16 mouse cellular contexts compared by ENCODE assay signal in the genomic region with DNA sequence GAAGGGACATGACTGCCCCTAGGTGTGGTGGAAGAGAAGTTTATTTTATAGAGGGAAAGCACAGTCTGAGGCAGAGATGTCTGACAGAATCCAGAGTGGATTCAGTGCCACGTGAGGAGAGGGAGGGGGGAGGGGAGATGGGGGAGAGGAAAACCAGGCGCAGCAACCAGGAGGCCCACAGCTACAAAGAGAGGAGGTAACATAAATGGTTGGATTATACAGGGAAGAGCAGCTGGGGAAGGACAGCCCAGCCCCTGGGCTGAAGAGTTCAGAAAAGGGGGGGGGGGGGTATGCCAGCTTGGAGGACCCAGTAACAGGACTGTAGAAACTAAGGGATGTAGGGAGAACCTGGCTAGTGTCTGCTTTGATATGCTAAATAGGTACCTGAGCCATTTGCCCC. TPM values are rescaled to one million over a fixed set of nuclear protein-coding genes. Genes with fewer than 3 reads are reported as not detected.
A peak's percentile ranks its signal among the peaks of the same experiment; 100 is the strongest.
DNase-seq lines count a peak whose midpoint lies in the region; ATAC-seq and TF ChIP-seq lines count a peak whose summit lies in the region.
"Had no signal": no experiment of that assay in that cellular context is flagged by ENCODE, and none has a peak within 500 bp of the region (broad histone marks: within the 10 kb centered on the region; RNA-seq: fewer than 3 reads in every experiment).

No protein-coding gene starts in this region.

- H3K4me3 ChIP-seq in hindbrain, embryonic 12.5 days: no peak overlapping the region
- H3K4me3 ChIP-seq in hindbrain, embryonic 14.5 days (replicated peaks; ENCODE audit: low read length): no peak overlapping the region
- H3K4me3 ChIP-seq in embryonic facial prominence, embryonic 10.5 days: no peak overlapping the region
- no peak overlapping the region for H3K4me3 ChIP-seq in midbrain, embryonic 15.5 days
- H3K4me3 ChIP-seq in lung, adult 2 months (replicated peaks; ENCODE audit: extremely low read depth, low read depth, low read length): no peak overlapping the region
- H3K4me3 ChIP-seq: embryonic facial prominence, embryonic 13.5 days; heart, embryonic 10.5 days; liver, embryonic 13.5 days had no signal

- H3K4me1 ChIP-seq in hindbrain, embryonic 12.5 days: peaks cover 13% of the 10 kb centered on the region; the same call in 1 of the 2 replicates
- no peaks in the 10 kb centered on the region for H3K4me1 ChIP-seq in hindbrain, embryonic 14.5 days (replicated peaks; ENCODE audit: control insufficient read depth, insufficient read depth, low read length)
- H3K4me1 ChIP-seq in embryonic facial prominence, embryonic 10.5 days: peaks cover 46% of the 10 kb centered on the region
- peaks cover 3% of the 10 kb centered on the region; the same call in 1 of the 2 replicates for H3K4me1 ChIP-seq in midbrain, embryonic 15.5 days
- no peaks in the 10 kb centered on the region for H3K4me1 ChIP-seq in lung, adult 2 months (ENCODE audit: control insufficient read depth, insufficient read depth, low read length)
- H3K4me1 ChIP-seq: liver, embryonic 13.5 days had no signal

- TF ChIP-seq POLR2A in lung, adult 2 months (IDR thresholded peaks at IDR 0.05; ENCODE audit: borderline replicate concordance, extremely low read depth, low read depth, low read length): no peak

- WGBS in hindbrain, embryonic 12.5 days: 6% methylated on average over 2 of the region's 2 CpGs
- 17% methylated on average over 2 of the region's 2 CpGs for WGBS in hindbrain, embryonic 14.5 days
- whole genome bisulfite sequencing in embryonic facial prominence, embryonic 10.5 days: 12% methylated on average over 2 of the region's 2 CpGs
- 20% methylated on average over 2 of the region's 2 CpGs for WGBS in midbrain, embryonic 15.5 days
- 40% methylated on average over 2 of the region's 2 CpGs for WGBS in lung, adult 2 months

- no peaks in the 10 kb centered on the region for H3K9me3 ChIP-seq in hindbrain, embryonic 12.5 days (replicated peaks)
- no peaks in the 10 kb centered on the region for H3K9me3 ChIP-seq in hindbrain, embryonic 14.5 days (ENCODE audit: control insufficient read depth, low read length)
- H3K9me3 ChIP-seq in embryonic facial prominence, embryonic 10.5 days: no peaks in the 10 kb centered on the region
- no peaks in the 10 kb centered on the region for H3K9me3 ChIP-seq in midbrain, embryonic 15.5 days
- H3K9me3 ChIP-seq: embryonic facial prominence, embryonic 13.5 days; G1E; heart, embryonic 10.5 days; liver, embryonic 13.5 days had no signal

- TF ChIP-seq CTCF in lung, adult 2 months (IDR thresholded peaks at IDR 0.05; ENCODE audit: insufficient read depth, low read length): no peak

- no peak overlapping the region for H3K9ac ChIP-seq in hindbrain, embryonic 12.5 days
- no peak overlapping the region for H3K9ac ChIP-seq in hindbrain, embryonic 14.5 days
- H3K9ac ChIP-seq in midbrain, embryonic 15.5 days: no peak overlapping the region
- H3K9ac ChIP-seq: embryonic facial prominence, embryonic 13.5 days; liver, embryonic 13.5 days had no signal

- H3K4me2 ChIP-seq in hindbrain, embryonic 12.5 days (replicated peaks): no peak overlapping the region
- H3K4me2 ChIP-seq in hindbrain, embryonic 14.5 days (replicated peaks): no peak overlapping the region
- H3K4me2 ChIP-seq in midbrain, embryonic 15.5 days: no peak overlapping the region
- H3K4me2 ChIP-seq: embryonic facial prominence, embryonic 13.5 days; liver, embryonic 13.5 days had no signal

- H3K27me3 ChIP-seq in hindbrain, embryonic 12.5 days: no peaks in the 10 kb centered on the region
- H3K27me3 ChIP-seq in hindbrain, embryonic 14.5 days (ENCODE audit: control insufficient read depth, insufficient read depth, low read length): no peaks in the 10 kb centered on the region
- no peaks in the 10 kb centered on the region for H3K27me3 ChIP-seq in embryonic facial prominence, embryonic 10.5 days (replicated peaks; ENCODE audit: low read depth, poor library complexity, severe bottlenecking)
- H3K27me3 ChIP-seq in midbrain, embryonic 15.5 days (replicated peaks): no peaks in the 10 kb centered on the region
- H3K27me3 ChIP-seq: embryonic facial prominence, embryonic 13.5 days; liver, embryonic 13.5 days had no signal

- no peak overlapping the region for H3K27ac ChIP-seq in hindbrain, embryonic 12.5 days
- no peak overlapping the region for H3K27ac ChIP-seq in hindbrain, embryonic 14.5 days
- H3K27ac ChIP-seq in embryonic facial prominence, embryonic 10.5 days (replicated peaks): no peak overlapping the region
- no peak overlapping the region for H3K27ac ChIP-seq in midbrain, embryonic 15.5 days
- H3K27ac ChIP-seq: embryonic facial prominence, embryonic 13.5 days; heart, embryonic 10.5 days; liver, embryonic 13.5 days had no signal

- H3K36me3 ChIP-seq in hindbrain, embryonic 12.5 days: no peaks in the 10 kb centered on the region
- H3K36me3 ChIP-seq in hindbrain, embryonic 14.5 days (replicated peaks; ENCODE audit: control insufficient read depth, insufficient read depth): no peaks in the 10 kb centered on the region
- peaks cover 46% of the 10 kb centered on the region for H3K36me3 ChIP-seq in embryonic facial prominence, embryonic 10.5 days (replicated peaks)
- no peaks in the 10 kb centered on the region for H3K36me3 ChIP-seq in midbrain, embryonic 15.5 days (replicated peaks)
- H3K36me3 ChIP-seq: G1E had no signal

- 0 out of 2 replicates have a peak, but pooled peaks have one; percentile 14 for ATAC-seq in hindbrain, embryonic 12.5 days (ENCODE audit: low FRiP score)
- ATAC-seq in hindbrain, embryonic 14.5 days (ENCODE audit: low FRiP score): no peak
- ATAC-seq in midbrain, embryonic 15.5 days (replicated peaks): peak; percentile 19; the same call in 1 of the 2 replicates
- ATAC-seq: hindbrain, postnatal 0 days had no signal

- no peak for DNase-seq in hindbrain, embryonic 14.5 days (ENCODE audit: low spot score)
- peak; percentile 15 for DNase-seq in MN1 (ENCODE audit: low spot score)
- peak; percentile 50 for DNase-seq in embryonic facial prominence, embryonic 10.5 days (ENCODE audit: low spot score)
- no peak for DNase-seq in lung, adult 2 months
- DNase-seq in kidney, postnatal 36 days: no peak
- DNase-seq: cerebellum, postnatal 25 days; gastrocnemius, postnatal 14 days; heart, postnatal 14 days; liver, embryonic 13.5 days; thymus, postnatal 25 days had no signal

RNA-seq across cellular contexts. Expression of a gene that starts 42.6 kb away (rescaled TPM):
- 51.8 and 58.7 TPM in 2 replicates for polyA plus RNA-seq in hindbrain, embryonic 12.5 days (2016; fragmentation: Nextera tagmentation; extraction: Ambion mirVana)
- 72.9 and 77.3 TPM in 2 replicates for polyA plus RNA-seq in hindbrain, embryonic 14.5 days (2014; fragmentation: Nextera tagmentation; extraction: Ambion mirVana)
- 59.0 and 64.5 TPM in 2 replicates for polyA plus RNA-seq in embryonic facial prominence, embryonic 10.5 days (2016; fragmentation: Nextera tagmentation; extraction: Ambion mirVana)
- polyA plus RNA-seq in midbrain, embryonic 15.5 days (2015; fragmentation: Nextera tagmentation; extraction: Ambion mirVana): 38.6 and 42.2 TPM in 2 replicates
- polyA plus RNA-seq in lung, adult 2 months (2012; rRNA removed): 94.2 and 96.7 TPM in 2 replicates
- polyA plus RNA-seq: G1E had no signal

Comparison
In these comparisons a context has a peak if more than half of its experiments do, and no peak if none do; other contexts are left out.
1. DNase-seq: peak in MN1 (single experiment) and embryonic facial prominence, embryonic 10.5 days (single experiment); none in hindbrain, embryonic 14.5 days (single experiment), lung, adult 2 months (single experiment) and kidney, postnatal 36 days (0 of 2).